Mouse (Mus musculus): ENCODE measurements around the gene Sdc4. TPM values are rescaled to one million over a fixed set of nuclear protein-coding genes. Genes with fewer than 3 reads are reported as not detected.
A peak's percentile ranks its signal among the peaks of the same experiment; 100 is the strongest.

Sdc4 gene
- polyA plus RNA-seq, 1 experiment from 2014 or later = 34.3 TPM

GRCm38 (mm10) chr2:164396911-164397310 is 46.8 kb downstream of the Sdc4 start:
- H3K36me3 ChIP-seq = peaks cover 28% of the 10 kb centered on the region
- WGBS = 77% methylated on average over 12 of the region's 12 CpGs
- no peak overlapping the region for H3K4me2 ChIP-seq
- H3K4me1 ChIP-seq (replicated peaks) = peaks cover 7% of the 10 kb centered on the region
- H3K27me3 ChIP-seq = peaks cover 50% of the 10 kb centered on the region
- H3K27ac ChIP-seq = no peak overlapping the region
- no peak for ATAC-seq (ENCODE audit: insufficient number of reproducible peaks, insufficient read depth, low FRiP score, low TSS enrichment, low read depth)
- no peak overlapping the region for H3K4me3 ChIP-seq (replicated peaks)
- no peak overlapping the region for H3K9ac ChIP-seq (replicated peaks)
- H3K9me3 ChIP-seq = peaks cover 19% of the 10 kb centered on the region

- Histone ChIP-seq H3K27ac (no peak overlapping the region), H3K4me3 (replicated peaks) (no peak overlapping the region), H3K27me3 (peaks cover 42% of the 10 kb centered on the region), H3K4me2 (no peak overlapping the region), H3K9ac (replicated peaks) (no peak overlapping the region), H3K36me3 (peaks cover 35% of the 10 kb centered on the region), H3K4me1 (replicated peaks) (peaks cover 7% of the 10 kb centered on the region), H3K9me3 (peaks cover 19% of the 10 kb centered on the region)
- 89% methylated on average over 7 of the region's 7 CpGs for WGBS
- ATAC-seq (ENCODE audit: insufficient number of reproducible peaks, insufficient read depth, low FRiP score, low TSS enrichment, low read depth) = no peak
These were observed 47.6 kb downstream of the Sdc4 start for GRCm38 (mm10) chr2:164396076-164396475.

GRCm38 (mm10) chr2:164393126-164393525 is 50.6 kb downstream of the Sdc4 start:
- H3K4me3 ChIP-seq (replicated peaks) = no peak overlapping the region
- peaks cover 16% of the 10 kb centered on the region for H3K4me1 ChIP-seq (replicated peaks)
- no peak overlapping the region for H3K9ac ChIP-seq (replicated peaks)
- peaks cover 45% of the 10 kb centered on the region for H3K27me3 ChIP-seq
- H3K4me2 ChIP-seq = no peak overlapping the region
- peaks cover 34% of the 10 kb centered on the region for H3K36me3 ChIP-seq
- 79% methylated on average over 29 of the region's 29 CpGs for WGBS
- no peak overlapping the region for H3K27ac ChIP-seq
- no peak for ATAC-seq (ENCODE audit: insufficient number of reproducible peaks, insufficient read depth, low FRiP score, low TSS enrichment, low read depth)
- peaks cover 13% of the 10 kb centered on the region for H3K9me3 ChIP-seq

- Histone ChIP-seq H3K27me3 (peaks cover 53% of the 10 kb centered on the region), H3K4me3 (replicated peaks) (peak overlapping the region; percentile 44), H3K4me2 (peak overlapping the region; percentile 70), H3K36me3 (peaks cover 9% of the 10 kb centered on the region), H3K9me3 (no peaks in the 10 kb centered on the region), H3K27ac (peak overlapping the region; percentile 92), H3K4me1 (replicated peaks) (peaks cover 35% of the 10 kb centered on the region), H3K9ac (replicated peaks) (peak overlapping the region; percentile 57)
- peak; percentile 49 for ATAC-seq (ENCODE audit: insufficient number of reproducible peaks, insufficient read depth, low FRiP score, low TSS enrichment, low read depth)
- whole genome bisulfite sequencing = under 1% methylated on average over 30 of the region's 30 CpGs
These were observed 54.2 kb downstream of the Sdc4 start for GRCm38 (mm10) chr2:164389499-164389898.

GRCm38 (mm10) chr2:164389020-164389419 is 54.7 kb downstream of the Sdc4 start, which contains the start of gene Slpi:
TSS of gene Slpi (minus strand) at chr2:164389095.
- H3K36me3 ChIP-seq = peaks cover 9% of the 10 kb centered on the region
- under 1% methylated on average over 17 of the region's 17 CpGs for WGBS
- H3K27me3 ChIP-seq = peaks cover 53% of the 10 kb centered on the region
- peak within 1 kb of the TSS; percentile 70 for H3K4me2 ChIP-seq
- H3K9ac ChIP-seq (replicated peaks) = peak within 1 kb of the TSS; percentile 57
- H3K4me3 ChIP-seq (replicated peaks) = peak within 1 kb of the TSS; percentile 44
- peaks cover 35% of the 10 kb centered on the region for H3K4me1 ChIP-seq (replicated peaks)
- peak within 1 kb of the TSS; percentile 92 for H3K27ac ChIP-seq
- peak; percentile 61 for ATAC-seq (ENCODE audit: insufficient number of reproducible peaks, insufficient read depth, low FRiP score, low TSS enrichment, low read depth)
- H3K9me3 ChIP-seq = no peaks in the 10 kb centered on the region

- Histone ChIP-seq H3K36me3 (peaks cover 9% of the 10 kb centered on the region), H3K9me3 (0 out of 2 replicates have a peak, but pooled peaks cover under 1% of the 10 kb centered on the region), H3K27me3 (peaks cover 42% of the 10 kb centered on the region), H3K4me1 (replicated peaks) (peaks cover 35% of the 10 kb centered on the region), H3K27ac (peak overlapping the region; percentile 77; the same call in 1 of the 2 replicates), H3K9ac (replicated peaks) (no peak overlapping the region), H3K4me2 (0 out of 2 replicates have a peak overlapping the region, but pooled peaks have one; percentile 13), H3K4me3 (replicated peaks) (no peak overlapping the region)
- WGBS = 15% methylated on average over 8 of the region's 8 CpGs
- ATAC-seq (ENCODE audit: insufficient number of reproducible peaks, insufficient read depth, low FRiP score, low TSS enrichment, low read depth) = no peak
These were observed 56.7 kb downstream of the Sdc4 start for GRCm38 (mm10) chr2:164386953-164387352.

GRCm38 (mm10) chr2:164385927-164386763 is 57.5 kb downstream of the Sdc4 start:
- Histone ChIP-seq H3K36me3 (peaks cover 3% of the 10 kb centered on the region), H3K4me1 (replicated peaks) (peaks cover 35% of the 10 kb centered on the region)

GRCm38 (mm10) chr2:164383656-164384399 is 59.9 kb downstream of the Sdc4 start:
- WGBS = 62% methylated on average over 11 of the region's 11 CpGs
- no peaks in the 10 kb centered on the region for H3K36me3 ChIP-seq
- H3K27me3 ChIP-seq = peaks cover 20% of the 10 kb centered on the region
- no peak overlapping the region for H3K9ac ChIP-seq (replicated peaks)
- ATAC-seq (ENCODE audit: insufficient number of reproducible peaks, insufficient read depth, low FRiP score, low TSS enrichment, low read depth) = no peak
- H3K4me2 ChIP-seq = no peak overlapping the region
- H3K4me3 ChIP-seq (replicated peaks) = no peak overlapping the region
- H3K4me1 ChIP-seq (replicated peaks) = peaks cover 25% of the 10 kb centered on the region
- 0 out of 2 replicates have a peak, but pooled peaks cover 4% of the 10 kb centered on the region for H3K9me3 ChIP-seq
- no peak overlapping the region for H3K27ac ChIP-seq

More at GRCm38 (mm10) chr2:164385927-164386763, 57.5 kb downstream of the Sdc4 start:
- peak overlapping the region; percentile 77 for H3K27ac ChIP-seq
- no peak overlapping the region for H3K4me3 ChIP-seq (replicated peaks)
- peak overlapping the region; percentile 35 for H3K4me2 ChIP-seq
- H3K9me3 ChIP-seq = 0 out of 2 replicates have a peak, but pooled peaks cover 4% of the 10 kb centered on the region
- H3K9ac ChIP-seq (replicated peaks) = no peak overlapping the region
- WGBS = 13% methylated on average over 18 of the region's 18 CpGs
- peaks cover 42% of the 10 kb centered on the region for H3K27me3 ChIP-seq
- peak; percentile 86 for ATAC-seq (ENCODE audit: insufficient number of reproducible peaks, insufficient read depth, low FRiP score, low TSS enrichment, low read depth)

- 82% methylated on average over 3 of the region's 3 CpGs for WGBS
- ATAC-seq (ENCODE audit: insufficient number of reproducible peaks, insufficient read depth, low FRiP score, low TSS enrichment, low read depth) = no peak
- H3K9me3 ChIP-seq = 0 out of 2 replicates have a peak, but pooled peaks cover 4% of the 10 kb centered on the region
- H3K27ac ChIP-seq = no peak overlapping the region
- no peak overlapping the region for H3K4me2 ChIP-seq
- no peaks in the 10 kb centered on the region for H3K36me3 ChIP-seq
- H3K9ac ChIP-seq (replicated peaks) = no peak overlapping the region
- no peak overlapping the region for H3K4me3 ChIP-seq (replicated peaks)
- peaks cover 18% of the 10 kb centered on the region for H3K4me1 ChIP-seq (replicated peaks)
- peaks cover 12% of the 10 kb centered on the region for H3K27me3 ChIP-seq
These were observed 60.7 kb downstream of the Sdc4 start for GRCm38 (mm10) chr2:164382971-164383370.

GRCm38 (mm10) chr2:164381726-164382125 is 62.0 kb downstream of the Sdc4 start:
- Histone ChIP-seq H3K27me3 (peaks cover under 1% of the 10 kb centered on the region; the same call in 1 of the 2 replicates), H3K4me3 (replicated peaks) (no peak overlapping the region), H3K9me3 (0 out of 2 replicates have a peak, but pooled peaks cover 4% of the 10 kb centered on the region), H3K27ac (no peak overlapping the region), H3K36me3 (no peaks in the 10 kb centered on the region), H3K4me2 (no peak overlapping the region), H3K4me1 (replicated peaks) (peaks cover 11% of the 10 kb centered on the region), H3K9ac (replicated peaks) (no peak overlapping the region)
- no peak for ATAC-seq (ENCODE audit: insufficient number of reproducible peaks, insufficient read depth, low FRiP score, low TSS enrichment, low read depth)
- 78% methylated on average over 8 of the region's 8 CpGs for WGBS
